Mouse (Mus musculus) cerebellum, postnatal 10 days (tissue): ENCODE measurements at regions not wholly inside any gene's neighbourhood (a gene's known extent, or its start where the extent isn't known, plus 50 kb on each side); places are given as distances from the start of the nearest gene placed in this dataset.

Source experiments
- DNase-seq, 2 experiments: peaks; one replicate each; pipeline ENCODE4 v3.0.0; 2021; ENCODE audit warnings: mixed read lengths in 2 of 2

DNA sequence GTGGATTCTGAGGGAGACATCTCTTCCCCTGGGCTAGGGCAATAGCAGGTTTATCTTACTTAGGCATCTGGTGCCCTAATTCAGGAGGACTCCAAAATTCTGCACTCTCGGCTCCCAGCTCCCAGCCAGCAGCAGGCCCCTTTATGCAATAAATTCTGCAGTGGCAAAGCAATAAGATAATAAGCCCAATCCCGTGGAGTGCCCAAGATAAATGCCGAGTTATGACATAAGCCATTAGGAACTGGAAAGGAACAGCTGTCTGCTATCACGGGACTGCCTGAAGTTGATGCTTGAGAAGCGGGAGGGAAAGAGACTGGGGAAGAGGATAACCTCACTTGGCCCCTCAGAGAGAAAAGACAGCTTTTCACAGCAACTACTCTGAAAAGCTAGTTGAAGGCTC, 159.0 kb downstream of the 1190002N15Rik start:
- peak; percentile 70 for DNase-seq

GRCm38 (mm10) chr9:94378291-94378690, 159.6 kb downstream of the 1190002N15Rik start:
- peak; percentile 54 to 63 for DNase-seq

DNA sequence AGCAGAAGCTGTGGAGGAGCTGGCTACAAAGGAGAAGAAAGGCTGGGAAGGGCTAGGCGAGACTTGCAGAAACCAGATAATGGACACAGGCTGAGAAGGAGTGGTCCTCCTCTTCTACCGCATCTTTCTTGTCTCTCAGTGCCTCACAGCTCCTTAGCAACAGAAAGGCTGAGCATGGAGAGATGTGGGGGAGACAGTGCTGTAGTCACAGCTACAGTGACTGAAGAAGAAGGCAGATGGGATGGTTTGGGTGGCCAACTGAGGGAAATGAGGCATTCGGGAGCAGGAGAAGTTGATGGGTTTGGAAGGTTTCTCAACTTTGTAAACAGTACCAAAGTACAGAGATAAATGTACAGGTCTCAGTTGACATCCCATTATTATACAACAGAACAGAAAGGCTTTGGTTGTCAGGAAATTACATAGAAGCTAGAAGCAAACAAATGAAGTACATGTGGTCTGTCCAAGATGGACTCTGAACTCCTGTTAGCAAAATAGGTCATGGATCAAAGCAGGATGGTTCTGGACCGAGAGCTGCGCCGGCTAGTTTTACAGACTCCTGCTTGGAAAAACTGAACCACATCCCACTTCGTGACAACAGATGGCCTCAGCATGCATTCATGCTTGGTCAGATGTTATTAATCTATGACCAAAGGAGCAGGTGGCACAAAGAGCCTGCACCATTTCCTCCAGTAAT, 160.4 kb downstream of the 1190002N15Rik start:
- DNase-seq = peak; percentile 92 to 93

DNA sequence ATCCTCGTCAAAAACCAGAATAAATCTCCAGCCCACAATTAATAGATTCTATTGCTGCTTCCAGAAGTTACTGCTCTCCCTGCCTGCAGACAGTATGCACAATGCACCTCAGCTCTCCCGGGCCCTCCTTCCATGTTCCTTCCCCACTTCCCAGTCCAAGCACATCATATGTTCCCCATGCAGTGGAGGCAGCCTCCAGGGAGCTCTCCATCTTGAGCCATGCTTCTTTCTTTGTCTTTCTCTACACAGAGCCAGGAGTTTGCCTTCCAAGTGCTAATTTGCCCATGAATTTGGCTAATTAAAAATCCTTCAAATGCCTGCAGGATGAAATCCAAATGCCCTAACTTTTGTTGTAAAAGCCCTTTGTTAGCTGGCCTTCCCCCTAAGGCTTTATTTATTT, 166.9 kb downstream of the 1190002N15Rik start:
- peak in 1 of 2 experiments; percentile 54 for DNase-seq

- no peak for DNase-seq
Observed at GRCm38 (mm10) chr9:94368231-94368936, 169.5 kb downstream of the 1190002N15Rik start.

DNA sequence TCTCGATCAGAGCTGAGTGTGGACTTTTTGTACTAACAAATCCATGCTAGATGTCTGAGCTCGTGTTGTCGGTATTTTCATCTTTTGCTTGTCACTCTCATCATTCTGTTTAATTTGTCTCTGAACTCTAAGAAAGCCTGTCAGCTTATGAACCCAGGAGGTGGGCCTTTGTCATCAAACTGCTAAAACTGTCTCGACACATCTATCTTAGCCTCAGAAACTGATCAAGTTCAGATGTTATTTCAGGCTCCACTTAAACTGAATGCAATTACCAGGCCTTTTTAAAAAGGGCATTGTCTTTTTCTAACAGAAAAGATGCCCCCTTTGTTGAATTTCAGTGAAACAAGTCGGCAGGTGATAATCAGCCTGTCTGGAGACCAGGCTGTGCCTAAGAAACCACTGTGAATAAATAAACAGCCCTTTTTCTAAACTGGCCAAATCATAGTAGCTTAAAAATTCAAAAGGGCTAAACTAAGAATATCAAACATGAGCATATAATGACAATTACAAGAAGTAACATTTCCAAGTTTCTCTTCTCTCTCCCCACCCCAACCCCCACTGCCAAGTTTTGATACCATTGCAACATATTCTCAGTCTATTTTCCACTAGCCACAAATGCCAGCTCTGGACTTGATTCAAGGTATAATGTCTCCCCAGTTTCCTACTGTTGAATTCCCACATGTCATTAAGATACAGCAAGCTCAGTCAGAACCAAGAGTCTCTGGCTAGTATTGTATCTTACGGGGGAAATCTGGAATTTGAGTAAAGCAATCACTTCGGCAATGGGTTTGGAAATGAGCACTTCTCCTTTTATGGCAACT, 175.8 kb downstream of the 1190002N15Rik start:
- DNase-seq = no peak

DNA sequence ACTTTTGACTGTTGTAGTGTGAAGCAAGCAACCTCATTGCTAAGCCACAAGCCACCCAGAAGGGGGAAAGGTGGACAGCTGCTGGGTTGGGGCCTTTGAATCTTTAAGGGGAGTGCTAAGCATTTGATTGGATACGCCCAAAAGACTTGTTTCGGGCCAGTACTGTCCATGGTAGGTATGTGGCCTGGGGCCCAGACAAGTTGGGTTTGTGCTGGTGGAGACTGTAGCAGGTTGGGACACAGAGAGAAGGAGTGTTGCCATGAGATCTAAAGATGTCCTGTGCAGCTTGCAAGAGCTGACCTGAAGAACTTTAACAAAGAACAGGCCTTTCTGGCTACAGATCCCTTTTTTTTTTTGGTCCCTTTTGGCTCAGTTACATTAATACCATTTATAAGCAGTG, 176.9 kb downstream of the 1190002N15Rik start:
- no peak for DNase-seq

GRCm38 (mm10) chr9:94358150-94358549, 179.7 kb downstream of the 1190002N15Rik start:
- DNase-seq = no peak

GRCm38 (mm10) chr9:94342011-94342410, 195.9 kb downstream of the 1190002N15Rik start:
- peak; percentile 79 to 85 for DNase-seq

GRCm38 (mm10) chr9:94341531-94341930, 196.3 kb downstream of the 1190002N15Rik start:
- no peak for DNase-seq

DNA sequence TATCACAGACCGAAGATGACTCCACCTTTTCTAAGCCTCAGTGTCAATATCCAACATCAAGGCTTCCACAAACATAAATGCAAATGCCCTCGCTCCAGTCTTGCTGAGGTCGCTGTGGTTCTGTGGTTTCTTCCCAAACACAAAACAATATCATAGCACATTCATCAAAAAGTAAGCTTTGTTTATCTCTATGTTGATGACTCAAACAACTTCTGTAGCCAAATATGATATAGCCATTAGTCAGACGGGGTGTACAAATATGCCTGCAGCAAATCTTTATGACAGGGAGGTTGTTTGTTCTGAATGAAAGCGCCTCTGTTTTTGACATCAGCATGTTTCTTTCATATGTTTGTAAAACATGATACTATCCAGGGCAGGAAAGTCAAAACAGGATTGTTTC, 204.4 kb downstream of the 1190002N15Rik start:
- DNase-seq = no peak

DNA sequence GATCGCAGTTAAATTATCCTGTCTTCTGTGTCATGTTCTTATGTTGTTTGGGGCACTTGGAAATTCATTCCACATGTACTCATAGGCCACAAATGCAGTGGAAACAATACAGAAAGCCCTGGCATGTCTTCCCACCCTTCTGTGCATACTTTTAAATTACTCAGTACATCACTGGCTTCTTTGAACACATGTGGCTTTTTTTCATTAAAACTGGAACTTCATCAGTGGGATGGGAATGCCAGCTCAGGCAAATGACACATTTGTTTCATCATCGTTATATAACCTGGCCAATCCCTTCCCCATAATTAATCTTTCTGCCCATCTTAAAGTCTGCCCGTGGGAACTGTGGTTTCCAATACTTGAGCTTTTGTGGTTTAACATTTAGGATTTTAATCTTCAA, 214.9 kb downstream of the 1190002N15Rik start:
- DNase-seq = no peak

DNA sequence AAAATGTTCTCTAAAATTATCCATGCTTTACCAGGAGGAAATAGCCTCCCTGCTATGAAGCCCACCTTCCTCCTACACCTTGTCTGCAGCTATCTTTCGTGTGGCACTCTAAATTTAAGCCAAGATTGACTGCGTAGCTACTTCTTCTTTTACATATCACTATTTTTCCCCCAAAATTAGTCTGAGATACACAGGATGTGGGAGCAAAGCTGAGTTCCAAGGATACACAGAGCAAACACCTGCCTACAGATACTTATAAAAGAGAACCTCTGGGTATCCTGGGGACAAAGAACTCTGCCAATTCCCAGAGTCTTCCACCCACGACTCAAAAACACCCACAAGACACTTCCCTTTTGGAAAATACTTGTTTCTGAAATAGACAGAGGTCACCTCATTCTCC, 235.3 kb downstream of the 1190002N15Rik start:
- no peak for DNase-seq

DNA sequence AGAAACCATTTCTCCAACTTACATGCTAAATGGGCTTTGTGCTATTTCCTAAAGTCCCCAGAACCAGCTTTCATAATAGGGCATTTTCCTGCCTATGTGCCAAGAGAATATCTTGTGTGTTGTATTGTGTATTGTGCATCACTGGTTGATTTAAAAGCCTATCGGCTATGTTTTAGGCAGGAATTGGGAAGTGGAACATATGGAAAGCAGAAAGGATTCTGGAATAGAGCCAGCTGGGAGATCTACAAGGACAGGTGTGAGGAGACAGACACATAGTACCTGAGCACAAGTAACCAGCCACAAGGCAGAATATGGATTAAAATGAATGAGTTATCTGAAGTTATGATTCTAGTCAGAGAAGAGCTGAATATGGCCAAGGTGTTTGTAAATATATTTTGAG, 236.0 kb downstream of the 1190002N15Rik start:
- DNase-seq = peak; percentile 20 to 53

GRCm38 (mm10) chr9:94295431-94295830, 242.4 kb downstream of the 1190002N15Rik start:
- DNase-seq = no peak

- no peak for DNase-seq
Observed at GRCm38 (mm10) chr9:94292147-94292546, 245.7 kb downstream of the 1190002N15Rik start.

DNA sequence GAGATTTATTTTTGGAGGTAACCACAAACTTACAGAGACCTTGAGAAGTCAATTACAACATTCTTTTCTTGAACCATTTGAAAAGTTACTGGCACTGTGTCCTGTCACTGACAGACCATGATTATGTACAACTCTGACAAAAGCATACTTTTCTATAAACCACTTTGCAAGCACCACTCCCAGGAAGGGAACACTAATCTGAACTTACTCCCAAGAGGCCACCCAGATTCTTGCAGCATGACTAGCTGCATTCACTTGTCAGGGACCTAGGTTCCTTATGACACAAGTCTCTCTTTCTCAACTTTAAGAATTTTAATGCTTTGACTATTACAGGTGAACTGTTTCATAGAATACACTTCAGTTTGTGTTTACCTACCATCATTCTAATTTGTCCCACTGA, 248.3 kb downstream of the 1190002N15Rik start:
- no peak for DNase-seq

DNA sequence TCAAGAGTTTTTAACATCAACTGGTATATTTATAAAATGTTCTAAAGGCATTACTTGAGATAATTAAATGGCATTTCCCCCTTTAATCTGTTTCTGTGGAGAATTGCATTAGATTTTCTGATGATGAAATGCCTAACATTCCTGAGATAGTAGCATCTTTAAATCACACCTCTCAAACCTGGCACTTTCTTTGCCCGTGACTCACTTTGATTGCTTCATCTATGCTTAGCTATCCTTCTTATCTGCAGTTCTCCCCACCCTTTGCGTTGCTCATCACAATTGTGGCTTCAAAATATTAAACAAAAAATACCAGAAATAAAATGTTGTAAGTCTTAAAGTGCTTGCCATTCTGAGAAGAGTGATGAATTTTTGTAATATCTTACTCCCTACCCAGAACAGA, 250.3 kb downstream of the 1190002N15Rik start:
- DNase-seq = no peak

DNA sequence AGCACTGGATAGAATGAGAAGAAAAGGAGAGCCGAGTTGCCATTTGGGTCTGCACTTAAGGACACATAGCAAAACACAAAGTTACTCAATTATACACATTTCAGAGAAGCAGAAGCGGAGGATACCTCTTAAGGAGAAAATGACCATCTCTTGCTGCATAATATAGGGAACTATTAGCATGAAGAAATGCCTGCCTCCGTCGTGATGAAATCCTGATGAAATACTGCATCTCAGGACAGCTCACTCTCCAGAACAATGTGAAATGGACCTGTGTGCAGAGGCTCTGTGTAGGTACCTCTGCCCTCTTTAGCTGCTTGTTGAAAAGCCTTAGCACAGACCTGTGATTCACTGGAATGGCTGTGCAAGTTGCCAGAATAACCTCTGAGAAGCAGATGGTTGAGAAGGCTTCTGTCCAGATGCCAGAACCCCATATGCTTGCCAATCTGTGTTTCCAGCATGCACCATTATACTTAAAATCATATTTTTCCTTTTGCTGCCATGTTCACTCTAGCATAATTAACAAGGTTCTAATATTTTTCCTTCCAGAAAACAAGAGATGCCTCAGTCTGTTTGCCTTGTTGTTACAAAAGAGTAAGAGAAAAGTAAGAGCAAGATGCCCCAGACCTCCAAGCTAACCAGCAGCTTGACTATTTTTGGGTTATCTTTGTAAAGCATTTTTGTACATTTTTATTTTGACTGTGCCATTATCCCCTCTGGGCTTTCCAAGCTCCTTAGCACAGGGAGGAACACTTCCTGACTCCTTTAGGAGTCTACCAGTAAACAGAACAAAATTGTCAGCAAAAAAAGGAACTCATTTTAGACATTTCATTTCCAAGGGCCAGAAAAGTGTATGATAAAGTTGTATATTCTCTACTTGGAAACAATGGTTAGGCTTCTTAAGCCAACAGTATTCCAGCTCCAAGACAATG, 259.0 kb downstream of the 1190002N15Rik start:
- peak; percentile 93 for DNase-seq

DNA sequence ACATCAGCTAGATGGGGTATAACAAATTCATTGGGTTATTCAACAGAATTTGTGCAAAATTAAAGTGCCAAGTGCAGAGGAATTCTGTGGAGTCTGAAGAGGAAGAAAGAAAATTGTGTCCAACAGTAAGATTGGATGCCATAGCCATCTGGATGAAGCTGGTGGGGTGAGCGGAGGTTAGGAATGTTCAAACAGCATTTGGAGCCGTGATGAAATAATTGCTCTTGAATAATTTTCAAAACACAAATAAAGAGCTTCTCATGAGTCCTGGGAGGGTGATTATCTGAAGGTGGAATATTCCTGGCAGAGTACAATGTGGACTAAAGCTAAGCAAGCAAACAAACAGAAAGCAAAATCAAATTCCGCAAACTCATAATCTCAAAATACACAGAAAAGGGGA, 260.8 kb downstream of the 1190002N15Rik start:
- DNase-seq = no peak

DNA sequence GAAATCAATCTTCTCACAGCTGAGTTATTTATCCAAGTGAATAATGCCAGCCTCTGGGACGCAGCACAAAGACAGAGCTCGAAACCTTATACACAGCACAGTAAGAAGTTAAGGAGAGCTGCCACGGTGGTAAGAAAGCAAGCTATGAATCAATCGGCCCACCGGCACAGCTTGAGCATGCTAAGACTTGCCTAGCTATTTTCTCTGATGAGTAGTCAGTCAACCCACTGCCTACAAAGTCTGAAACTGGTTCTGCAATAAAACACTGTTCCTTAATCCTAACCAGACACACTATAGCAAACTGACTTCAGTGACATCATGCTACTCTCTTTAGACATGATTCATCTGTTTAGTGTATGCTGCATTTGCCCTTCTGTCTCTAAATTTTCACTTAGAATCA, 268.7 kb downstream of the 1190002N15Rik start:
- DNase-seq = no peak

DNA sequence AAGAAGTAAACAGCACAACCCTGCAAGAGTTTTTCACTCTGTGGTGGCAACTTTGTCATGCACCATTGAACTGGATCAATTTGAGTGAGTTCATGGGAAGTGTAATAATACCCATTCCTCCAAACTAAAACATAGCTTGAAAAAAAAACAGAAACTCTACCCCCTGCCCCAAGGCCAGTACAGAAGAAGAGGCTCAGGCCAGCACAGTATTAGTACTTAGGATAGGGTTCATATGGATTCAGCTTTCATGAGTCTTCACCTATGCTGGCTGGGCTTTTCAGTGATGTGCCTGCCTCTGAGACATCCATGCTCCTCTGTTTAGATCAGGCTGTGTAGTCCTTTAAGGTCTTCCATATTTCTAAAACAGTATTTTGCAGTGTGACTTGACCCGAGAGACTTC, 270.6 kb downstream of the 1190002N15Rik start:
- DNase-seq = no peak
